Mouse (Mus musculus) liver, adult (tissue): ENCODE data around the gene Epc2.

Experiments used
- GATA4 ChIP-seq: IDR thresholded peaks from 2 replicates; pipeline ENCODE4 v1.6.1; 2014; ENCODE audit warnings: mild to moderate bottlenecking, low read length; ENCODE audit not compliant: insufficient replicate concordance

Gene Epc2

GRCm38 (mm10) chr2:49457797-49458196 lies 6.5 kb downstream of the Epc2 start:
- no peak for TF ChIP-seq GATA4

- TF ChIP-seq GATA4: no peak
Observed at GRCm38 (mm10) chr2:49465672-49466222, 14.5 kb downstream of the Epc2 start.

- TF ChIP-seq GATA4: no peak
Observed at GRCm38 (mm10) chr2:49467038-49467437, 15.8 kb downstream of the Epc2 start.

- TF ChIP-seq GATA4: no peak
Observed at GRCm38 (mm10) chr2:49471188-49471587, 19.9 kb downstream of the Epc2 start.

GRCm38 (mm10) chr2:49471641-49472355 lies 20.5 kb downstream of the Epc2 start:
- TF ChIP-seq GATA4: no peak

- no peak for TF ChIP-seq GATA4
Observed at GRCm38 (mm10) chr2:49472443-49472842, 21.2 kb downstream of the Epc2 start.

- TF ChIP-seq GATA4: no peak
Observed at GRCm38 (mm10) chr2:49482146-49482545, 30.9 kb downstream of the Epc2 start.

- TF ChIP-seq GATA4: no peak
Observed at GRCm38 (mm10) chr2:49483382-49483781, 32.1 kb downstream of the Epc2 start.

GRCm38 (mm10) chr2:49501435-49501834 lies 50.1 kb downstream of the Epc2 start:
- TF ChIP-seq GATA4: no peak

- TF ChIP-seq GATA4: no peak
Observed at GRCm38 (mm10) chr2:49503596-49503995, 52.3 kb downstream of the Epc2 start.

GRCm38 (mm10) chr2:49510832-49511231 lies 59.5 kb downstream of the Epc2 start:
- no peak for TF ChIP-seq GATA4

- TF ChIP-seq GATA4: no peak
Observed at GRCm38 (mm10) chr2:49516011-49516410, 64.7 kb downstream of the Epc2 start.

- no peak for TF ChIP-seq GATA4
Observed at GRCm38 (mm10) chr2:49520409-49520808, 69.1 kb downstream of the Epc2 start.

- TF ChIP-seq GATA4: no peak
Observed at GRCm38 (mm10) chr2:49520989-49521388, 69.7 kb downstream of the Epc2 start.

- no peak for TF ChIP-seq GATA4
Observed at GRCm38 (mm10) chr2:49521564-49521963, 70.3 kb downstream of the Epc2 start.

GRCm38 (mm10) chr2:49522578-49522977 lies 71.3 kb downstream of the Epc2 start:
- TF ChIP-seq GATA4: no peak

- TF ChIP-seq GATA4: no peak
Observed at GRCm38 (mm10) chr2:49537147-49537546, 85.9 kb downstream of the Epc2 start.
